Mouse (Mus musculus) embryonic facial prominence, embryonic 14.5 days (tissue): ENCODE data around the gene Abt1. TPM values are rescaled to one million over a fixed set of nuclear protein-coding genes. Genes with fewer than 3 reads are reported as not detected.

ENCODE experiments used
- ATAC-seq: fragments of 200-750 bp; cut with Nextera tagmentation; 2 replicates; pipeline ENCODE4 v1.8.0; 2017; ENCODE audit warnings: low read depth, moderate number of reproducible peaks, moderate TSS enrichment
- DNase-seq: peaks from one replicate; pipeline ENCODE4 v3.0.0-alpha.2; 2015; ENCODE audit warnings: low spot score
- H3K27ac ChIP-seq: fragments of 300-500 bp; sonication (generic); replicated peaks from 2 replicates; pipeline ENCODE4 v1.5.1; 2014; ENCODE audit warnings: low read depth, mild to moderate bottlenecking, low read length, moderate library complexity
- H3K27me3 ChIP-seq: fragments of 300-500 bp; sonication (generic); replicated peaks from 2 replicates; pipeline ENCODE4 v1.6.1; 2014; ENCODE audit warnings: low read length; ENCODE audit not compliant: control insufficient read depth, insufficient read depth
- H3K36me3 ChIP-seq: fragments of 300-500 bp; sonication (generic); 2 replicates; pipeline ENCODE4 v1.6.1; 2014; ENCODE audit warnings: low read length, mixed read lengths; ENCODE audit not compliant: control insufficient read depth, insufficient read depth
- H3K4me1 ChIP-seq: fragments of 300-500 bp; sonication (generic); 2 replicates; pipeline ENCODE4 v1.6.1; 2014; ENCODE audit warnings: antibody characterized with exemption, low read length; ENCODE audit not compliant: control insufficient read depth, insufficient read depth
- H3K4me2 ChIP-seq: fragments of 300-500 bp; sonication (generic); 2 replicates; pipeline ENCODE4 v1.6.1; 2014; ENCODE audit warnings: low read depth, mild to moderate bottlenecking, low read length, moderate library complexity, mixed read lengths
- H3K4me3 ChIP-seq: fragments of 300-500 bp; sonication (generic); 2 replicates; pipeline ENCODE4 v1.5.1; 2014; ENCODE audit warnings: low read depth, mild to moderate bottlenecking, low read length
- H3K9ac ChIP-seq: fragments of 300-500 bp; sonication (generic); 2 replicates; pipeline ENCODE4 v1.6.1; 2014; ENCODE audit warnings: low read depth, mild to moderate bottlenecking, low read length, moderate library complexity, mixed read lengths
- H3K9me3 ChIP-seq: fragments of 300-500 bp; sonication (generic); 2 replicates; pipeline ENCODE4 v1.6.1; 2016; ENCODE audit warnings: low read length; ENCODE audit not compliant: control insufficient read depth
- WGBS: fragments of 180-500 bp; shearing (Covaris S2); extraction: QIAGEN DNeasy Blood & Tissue Kit; methylation state at CpG from one replicate; pipeline ENCODE4 v1.1.7; 2014; 5-methylcytosine and 5-hydroxymethylcytosine counted together
- polyA plus RNA-seq: library from polyadenylated mRNA; unstranded; fragments of >200 nt; fragmentation: Nextera tagmentation; extraction: Ambion mirVana; gene quantifications from 2 replicates; pipeline ENCODE4 v1.2.1, GENCODE M21; 2014

Gene Abt1
- polyA plus RNA-seq, 1 experiment from 2014 or later, result 11.6 TPM

DNA sequence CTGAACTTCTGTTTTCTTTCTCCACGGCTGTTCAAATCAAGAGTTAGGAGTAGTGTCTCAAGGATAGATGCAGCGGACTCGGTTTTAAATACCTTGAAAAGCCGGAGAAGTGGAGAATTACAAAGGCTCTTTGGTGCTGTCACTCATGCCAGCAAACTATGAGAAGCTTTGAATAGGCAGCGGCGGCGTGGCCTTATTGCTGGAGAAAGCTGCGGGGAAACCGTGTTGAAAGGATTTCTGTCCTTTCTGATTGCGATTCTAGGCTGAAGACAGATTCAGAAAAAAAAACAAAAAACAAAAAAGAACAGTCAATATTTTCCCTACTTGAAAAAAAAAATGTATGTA lies 54.3 kb downstream of the Abt1 start:
- peak overlapping the region; percentile 68 for H3K4me2 ChIP-seq
- peak overlapping the region; percentile 86 for H3K4me3 ChIP-seq
- peaks cover 10% of the 10 kb centered on the region for H3K36me3 ChIP-seq
- DNase-seq (no peak), ATAC-seq (peak; percentile 5)
- H3K4me1 ChIP-seq, result peaks cover 18% of the 10 kb centered on the region
- H3K27ac ChIP-seq, result peak overlapping the region; percentile 96
- WGBS, result under 1% methylated on average over 10 of the region's 10 CpGs
- peak overlapping the region; percentile 87 for H3K9ac ChIP-seq
- H3K27me3 ChIP-seq, result no peaks in the 10 kb centered on the region
- no peaks in the 10 kb centered on the region for H3K9me3 ChIP-seq

DNA sequence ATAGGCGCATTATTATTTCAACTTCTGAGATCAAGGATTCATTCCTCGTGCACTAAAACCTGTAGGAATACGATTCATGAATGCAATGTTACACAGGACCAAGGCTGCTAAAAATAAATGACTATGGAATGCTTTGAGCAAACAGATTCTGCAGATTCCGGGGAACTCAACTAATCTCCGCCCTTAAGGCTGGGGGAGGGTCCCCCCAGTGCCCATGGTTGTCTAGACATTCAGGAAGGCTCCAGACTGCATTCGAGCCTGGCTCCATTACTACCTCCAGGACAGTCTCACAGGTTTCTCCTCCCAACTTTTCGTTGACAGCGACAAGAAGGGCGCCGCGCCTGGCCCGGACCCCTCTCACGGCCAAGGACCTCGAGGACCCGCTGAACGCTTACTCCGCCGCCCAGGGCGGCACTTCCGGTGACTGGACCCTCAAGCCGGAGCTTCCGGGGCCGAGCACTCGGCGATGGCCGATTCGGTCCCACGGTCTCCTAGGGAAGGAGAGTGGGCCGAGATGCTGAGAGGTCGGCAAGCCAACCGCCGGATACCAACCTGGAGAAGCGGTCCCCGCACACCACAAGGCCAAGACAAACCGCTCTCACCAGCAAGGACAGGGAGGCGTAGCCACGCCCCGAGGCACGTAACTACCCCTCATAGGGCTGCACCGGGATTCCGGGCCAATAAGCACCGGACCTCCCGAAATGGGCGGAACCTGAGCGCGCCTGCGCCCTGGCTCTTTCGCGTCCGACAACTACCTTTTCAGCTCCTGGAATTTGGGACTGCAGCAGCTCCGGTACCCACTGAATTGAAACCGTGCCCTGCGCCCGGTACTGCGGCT lies 54.9 kb downstream of the Abt1 start, which contains the start of gene Zfp322a:
TSS of gene Zfp322a (minus strand) at position 626 of the 838 bp plus-strand sequence.
- Histone ChIP-seq H3K4me3 (peak within 1 kb of the TSS; percentile 86), H3K36me3 (peaks cover 16% of the 10 kb centered on the region), H3K9ac (peak within 1 kb of the TSS; percentile 87), H3K27me3 (no peaks in the 10 kb centered on the region), H3K27ac (peak within 1 kb of the TSS; percentile 96), H3K9me3 (no peaks in the 10 kb centered on the region), H3K4me1 (peaks cover 18% of the 10 kb centered on the region), H3K4me2 (peak within 1 kb of the TSS; percentile 68)
- peak; percentile 100 for ATAC-seq
- WGBS, result under 1% methylated on average over 55 of the region's 55 CpGs
- peak; percentile 99 for DNase-seq

Other genes with a start within 250 kb of the Abt1 start
- not detected in 2 replicates for gene Vmn1r220, start 235.9 kb downstream of the Abt1 start, polyA plus RNA-seq
- gene Vmn1r221, start 209.7 kb downstream of the Abt1 start, polyA plus RNA-seq, result not detected in 2 replicates
- not detected in 2 replicates for gene Vmn1r222, start 187.9 kb downstream of the Abt1 start, polyA plus RNA-seq
- gene Vmn1r223, start 176.7 kb downstream of the Abt1 start, polyA plus RNA-seq, result not detected in 2 replicates
- gene Zfp322a, start 54.7 kb downstream of the Abt1 start, polyA plus RNA-seq, result 40.2 and 44.9 TPM in 2 replicates
- 0.18 TPM in 1 of 2 replicates, not detected in the other for gene Btn1a1, start 42.0 kb upstream of the Abt1 start, polyA plus RNA-seq
- 0.40 and 0.51 TPM in 2 replicates for gene Btn2a2, start 65.0 kb upstream of the Abt1 start, polyA plus RNA-seq
- gene Hist1h4h, start 107.2 kb upstream of the Abt1 start, polyA plus RNA-seq, result 5.1 and 5.6 TPM in 2 replicates
- 5.2 and 7.0 TPM in 2 replicates for gene Hist1h2af, start 110.0 kb upstream of the Abt1 start, polyA plus RNA-seq
- 3.7 and 4.1 TPM in 2 replicates for gene Hist1h3g, start 111.6 kb upstream of the Abt1 start, polyA plus RNA-seq
- gene Hist1h2bh, start 119.5 kb upstream of the Abt1 start, polyA plus RNA-seq, result 0.76 and 0.77 TPM in 2 replicates
- 0.71 and 1.0 TPM in 2 replicates for gene Hist1h3f, start 120.2 kb upstream of the Abt1 start, polyA plus RNA-seq
- 0.84 and 0.88 TPM in 2 replicates for gene Hist1h4f, start 127.8 kb upstream of the Abt1 start, polyA plus RNA-seq
- gene Hist1h1d, start 129.4 kb upstream of the Abt1 start, polyA plus RNA-seq, result 0.60 TPM in 2 replicates
- gene Hist1h3e, start 138.5 kb upstream of the Abt1 start, polyA plus RNA-seq, result 4.4 and 6.1 TPM in 2 replicates
- gene Hist1h2ae, start 147.4 kb upstream of the Abt1 start, polyA plus RNA-seq, result 93.4 and 108 TPM in 2 replicates
- gene Hist1h2bg, start 147.5 kb upstream of the Abt1 start, polyA plus RNA-seq, result 5.1 and 5.3 TPM in 2 replicates
- gene Hist1h2bf, start 150.3 kb upstream of the Abt1 start, polyA plus RNA-seq, result 3.6 and 4.1 TPM in 2 replicates
- 1.6 and 2.8 TPM in 2 replicates for gene Hist1h2ad, start 150.5 kb upstream of the Abt1 start, polyA plus RNA-seq
- gene Hist1h3d, start 151.9 kb upstream of the Abt1 start, polyA plus RNA-seq, result 5.2 and 7.2 TPM in 2 replicates
- 74.5 and 84.0 TPM in 2 replicates for gene Hist1h4d, start 157.7 kb upstream of the Abt1 start, polyA plus RNA-seq
- 1.5 and 2.2 TPM in 2 replicates for gene Hist1h2be, start 197.3 kb upstream of the Abt1 start, polyA plus RNA-seq
- gene Hist1h1e, start 198.7 kb upstream of the Abt1 start, polyA plus RNA-seq, result 12.8 and 15.7 TPM in 2 replicates